Mouse (Mus musculus) CD8-positive naive resting alpha-beta T cell, adult 2 months (primary cell): ENCODE data around the gene Btbd35f25.
"Not testable (repeated sequence)": the region's sequence is repeated elsewhere in the genome, so short reads cannot be mapped to it uniquely, and the experiment has no call there.

ENCODE experiments used
- DNase-seq, 2 experiments: peaks; one replicate each; pipeline ENCODE4 v3.0.0; 2022; ENCODE audit warnings: low read depth in 2 of 2, low spot score in 2 of 2

Btbd35f25 gene

GRCm38 (mm10) chrX:31717056-31717455 lies at the start of gene Btbd35f25:
Btbd35f25 (minus strand) TSS chrX:31717156.
- DNase-seq: not testable (repeated sequence)

- DNase-seq: no peak
Observed at GRCm38 (mm10) chrX:31766255-31766654, 49.3 kb upstream of the Btbd35f25 start.

GRCm38 (mm10) chrX:31764001-31764400 lies 47.0 kb upstream of the Btbd35f25 start:
- DNase-seq: no peak

- no peak for DNase-seq
Observed at GRCm38 (mm10) chrX:31745079-31745478, 28.1 kb upstream of the Btbd35f25 start.

- DNase-seq: no peak
Observed at GRCm38 (mm10) chrX:31736958-31737357, 20.0 kb upstream of the Btbd35f25 start.
